Mouse (Mus musculus) stomach, embryonic 15.5 days (tissue): Measurements from ENCODE around the gene Rasef. TPM values are rescaled to one million over a fixed set of nuclear protein-coding genes. Genes with fewer than 3 reads are reported as not detected.

Experiments
- ATAC-seq: fragments of 200-750 bp; cut with Nextera tagmentation; 2 replicates; pipeline ENCODE4 v1.8.0; 2017; ENCODE audit warnings: low read depth, moderate number of reproducible peaks, moderate TSS enrichment; ENCODE audit not compliant: insufficient read depth, low FRiP score
- H3K27ac ChIP-seq: fragments of 300-500 bp; sonication (generic); 2 replicates; pipeline ENCODE4 v1.5.1; 2015; ENCODE audit warnings: mild to moderate bottlenecking, inconsistent platforms
- H3K27me3 ChIP-seq: fragments of 300-500 bp; sonication (generic); replicated peaks from 2 replicates; pipeline ENCODE4 v1.6.1; 2015; ENCODE audit warnings: inconsistent platforms
- H3K36me3 ChIP-seq: fragments of 300-500 bp; sonication (generic); 2 replicates; pipeline ENCODE4 v1.6.1; 2015; ENCODE audit warnings: inconsistent platforms
- H3K4me1 ChIP-seq: fragments of 300-500 bp; sonication (generic); 2 replicates; pipeline ENCODE4 v1.6.1; 2015; ENCODE audit warnings: inconsistent platforms
- H3K4me2 ChIP-seq: fragments of 300-500 bp; sonication (generic); 2 replicates; pipeline ENCODE4 v1.6.1; 2015; ENCODE audit warnings: mild to moderate bottlenecking, inconsistent platforms
- H3K4me3 ChIP-seq: fragments of 300-500 bp; sonication (generic); replicated peaks from 2 replicates; pipeline ENCODE4 v1.5.1; 2015; ENCODE audit warnings: inconsistent platforms
- H3K9ac ChIP-seq: fragments of 300-500 bp; sonication (generic); 2 replicates; pipeline ENCODE4 v1.6.1; 2015; ENCODE audit warnings: inconsistent platforms
- H3K9me3 ChIP-seq: fragments of 300-500 bp; sonication (generic); 2 replicates; pipeline ENCODE4 v1.6.1; 2016; ENCODE audit warnings: inconsistent platforms
- WGBS: fragments of 180-500 bp; shearing (Covaris S2); methylation state at CpG from one replicate; pipeline ENCODE4 v1.1.7; 2015; 5-methylcytosine and 5-hydroxymethylcytosine counted together
- polyA plus RNA-seq: library from polyadenylated mRNA; unstranded; fragments of >200 nt; fragmentation: Nextera tagmentation; extraction: Ambion mirVana; gene quantifications from 2 replicates; pipeline ENCODE4 v1.2.1, GENCODE M21; 2015

Gene Rasef
- polyA plus RNA-seq: 7.7 and 8.4 TPM in 2 replicates

- H3K4me1 ChIP-seq: no peaks in the 10 kb centered on the region
- H3K36me3 ChIP-seq: no peaks in the 10 kb centered on the region
- H3K4me3 ChIP-seq: peak within 1 kb of the TSS; percentile 50
- no peaks in the 10 kb centered on the region for H3K9me3 ChIP-seq
- H3K27me3 ChIP-seq: no peaks in the 10 kb centered on the region
- peak; percentile 95 for ATAC-seq
- peak within 1 kb of the TSS; percentile 64 for H3K27ac ChIP-seq
- WGBS: 3% methylated on average over 87 of the region's 87 CpGs
- peak within 1 kb of the TSS; percentile 23; the same call in 1 of the 2 replicates for H3K9ac ChIP-seq
- H3K4me2 ChIP-seq: peak within 1 kb of the TSS; percentile 92
Observed at GRCm38 (mm10) chr4:73790260-73791185, at the start of gene Rasef. TSS of gene Rasef (minus strand) at chr4:73790994.

GRCm38 (mm10) chr4:73826587-73826986, 35.8 kb upstream of the Rasef start:
- Histone ChIP-seq H3K9ac (no peak overlapping the region), H3K36me3 (no peaks in the 10 kb centered on the region), H3K4me3 (no peak overlapping the region), H3K4me2 (no peak overlapping the region), H3K9me3 (no peaks in the 10 kb centered on the region), H3K4me1 (no peaks in the 10 kb centered on the region), H3K27ac (no peak overlapping the region), H3K27me3 (no peaks in the 10 kb centered on the region)
- 55% methylated on average over 3 of the region's 3 CpGs for WGBS
- ATAC-seq: no peak; the same call in 1 of the 2 replicates

GRCm38 (mm10) chr4:73791186-73791540, 369 bp upstream of the Rasef start:
- Histone ChIP-seq H3K4me3 (peak overlapping the region; percentile 50), H3K27ac (no peak overlapping the region; the same call in 1 of the 2 replicates), H3K4me1 (no peaks in the 10 kb centered on the region), H3K36me3 (no peaks in the 10 kb centered on the region), H3K27me3 (no peaks in the 10 kb centered on the region), H3K9me3 (no peaks in the 10 kb centered on the region), H3K4me2 (peak overlapping the region; percentile 92), H3K9ac (no peak overlapping the region)
- WGBS: 20% methylated on average over 3 of the region's 3 CpGs
- ATAC-seq: no peak

- no peaks in the 10 kb centered on the region for H3K27me3 ChIP-seq
- H3K4me1 ChIP-seq: no peaks in the 10 kb centered on the region
- no peak overlapping the region; the same call in 1 of the 2 replicates for H3K4me3 ChIP-seq
- no peaks in the 10 kb centered on the region for H3K36me3 ChIP-seq
- H3K9ac ChIP-seq: no peak overlapping the region
- 42% methylated on average over 6 of the region's 6 CpGs for WGBS
- no peak for ATAC-seq
- H3K9me3 ChIP-seq: no peaks in the 10 kb centered on the region
- peak overlapping the region; percentile 36 for H3K4me2 ChIP-seq
- H3K27ac ChIP-seq: peak overlapping the region; percentile 11; the same call in 1 of the 2 replicates
Observed at GRCm38 (mm10) chr4:73789534-73789933, 1.3 kb downstream of the Rasef start.

GRCm38 (mm10) chr4:73788076-73788730, 2.6 kb downstream of the Rasef start:
- Histone ChIP-seq H3K27me3 (no peaks in the 10 kb centered on the region), H3K36me3 (no peaks in the 10 kb centered on the region), H3K4me1 (no peaks in the 10 kb centered on the region), H3K27ac (no peak overlapping the region), H3K9me3 (no peaks in the 10 kb centered on the region), H3K4me3 (no peak overlapping the region), H3K9ac (no peak overlapping the region), H3K4me2 (no peak overlapping the region)
- ATAC-seq: no peak
- 85% methylated on average over 7 of the region's 7 CpGs for WGBS

- no peak overlapping the region for H3K4me3 ChIP-seq
- H3K27ac ChIP-seq: no peak overlapping the region
- ATAC-seq: no peak
- no peaks in the 10 kb centered on the region for H3K9me3 ChIP-seq
- WGBS: 71% methylated on average over 1 of the region's 1 CpGs
- H3K4me2 ChIP-seq: no peak overlapping the region
- H3K4me1 ChIP-seq: no peaks in the 10 kb centered on the region
- H3K36me3 ChIP-seq: no peaks in the 10 kb centered on the region
- no peaks in the 10 kb centered on the region for H3K27me3 ChIP-seq
- H3K9ac ChIP-seq: no peak overlapping the region
Observed at GRCm38 (mm10) chr4:73784147-73784546, 6.6 kb downstream of the Rasef start.

- WGBS: 76% methylated on average over 3 of the region's 3 CpGs
- no peaks in the 10 kb centered on the region for H3K9me3 ChIP-seq
- H3K27ac ChIP-seq: no peak overlapping the region
- H3K27me3 ChIP-seq: no peaks in the 10 kb centered on the region
- no peak overlapping the region for H3K4me2 ChIP-seq
- no peaks in the 10 kb centered on the region for H3K4me1 ChIP-seq
- ATAC-seq: no peak
- no peak overlapping the region for H3K4me3 ChIP-seq
- no peak overlapping the region for H3K9ac ChIP-seq
- no peaks in the 10 kb centered on the region for H3K36me3 ChIP-seq
Observed at GRCm38 (mm10) chr4:73781061-73781460, 9.7 kb downstream of the Rasef start.

- no peaks in the 10 kb centered on the region for H3K9me3 ChIP-seq
Observed at GRCm38 (mm10) chr4:73775266-73775665, 15.5 kb downstream of the Rasef start.

GRCm38 (mm10) chr4:73773831-73774810, 16.7 kb downstream of the Rasef start:
- no peak overlapping the region for H3K27ac ChIP-seq
- H3K4me2 ChIP-seq: no peak overlapping the region
- H3K36me3 ChIP-seq: no peaks in the 10 kb centered on the region
- 45% methylated on average over 5 of the region's 5 CpGs for WGBS
- H3K4me1 ChIP-seq: no peaks in the 10 kb centered on the region
- H3K9me3 ChIP-seq: no peaks in the 10 kb centered on the region
- no peak overlapping the region for H3K4me3 ChIP-seq
- no peaks in the 10 kb centered on the region for H3K27me3 ChIP-seq
- ATAC-seq: no peak
- no peak overlapping the region for H3K9ac ChIP-seq

More at GRCm38 (mm10) chr4:73775266-73775665, 15.5 kb downstream of the Rasef start:
- ATAC-seq: no peak
- WGBS: 82% methylated on average over 2 of the region's 2 CpGs
- Histone ChIP-seq H3K4me3 (no peak overlapping the region), H3K36me3 (no peaks in the 10 kb centered on the region), H3K4me2 (no peak overlapping the region), H3K27me3 (no peaks in the 10 kb centered on the region), H3K27ac (no peak overlapping the region), H3K9ac (no peak overlapping the region), H3K4me1 (no peaks in the 10 kb centered on the region)

GRCm38 (mm10) chr4:73772028-73772427, 18.8 kb downstream of the Rasef start:
- no peaks in the 10 kb centered on the region for H3K27me3 ChIP-seq
- ATAC-seq: no peak
- H3K9me3 ChIP-seq: no peaks in the 10 kb centered on the region
- H3K4me2 ChIP-seq: no peak overlapping the region
- H3K9ac ChIP-seq: no peak overlapping the region
- H3K27ac ChIP-seq: no peak overlapping the region
- H3K4me1 ChIP-seq: no peaks in the 10 kb centered on the region
- H3K4me3 ChIP-seq: no peak overlapping the region
- no peaks in the 10 kb centered on the region for H3K36me3 ChIP-seq

- ATAC-seq: no peak
Observed at GRCm38 (mm10) chr4:73770592-73770991, 20.2 kb downstream of the Rasef start.

More at GRCm38 (mm10) chr4:73770592-73770991, 20.2 kb downstream of the Rasef start:
- no peaks in the 10 kb centered on the region for H3K4me1 ChIP-seq
- H3K36me3 ChIP-seq: no peaks in the 10 kb centered on the region
- H3K4me2 ChIP-seq: no peak overlapping the region
- no peak overlapping the region for H3K9ac ChIP-seq
- no peaks in the 10 kb centered on the region for H3K27me3 ChIP-seq
- H3K4me3 ChIP-seq: no peak overlapping the region
- H3K9me3 ChIP-seq: no peaks in the 10 kb centered on the region
- no peak overlapping the region for H3K27ac ChIP-seq
